Mouse (Mus musculus) forebrain, embryonic 10.5 days (tissue): ENCODE results near the gene Emx2. TPM values are rescaled to one million over a fixed set of nuclear protein-coding genes. Genes with fewer than 3 reads are reported as not detected.

Source experiments
- DNase-seq: peaks from one replicate; pipeline ENCODE4 v3.0.0-alpha.2; 2017; ENCODE audit warnings: low spot score; ENCODE audit errors: extremely low spot score
- H3K27ac ChIP-seq: fragments of 300-500 bp; sonication (generic); 2 replicates; pipeline ENCODE4 v1.5.1; 2016; ENCODE audit warnings: mild to moderate bottlenecking
- H3K27me3 ChIP-seq: fragments of 300-500 bp; sonication (generic); 2 replicates; pipeline ENCODE4 v1.6.1; 2016; ENCODE audit warnings: mild to moderate bottlenecking; ENCODE audit not compliant: poor library complexity, severe bottlenecking
- H3K36me3 ChIP-seq: fragments of 300-500 bp; sonication (generic); replicated peaks from 2 replicates; pipeline ENCODE4 v1.6.1; 2016; ENCODE audit warnings: mild to moderate bottlenecking, moderate library complexity
- H3K4me1 ChIP-seq: fragments of 300-500 bp; sonication (generic); 2 replicates; pipeline ENCODE4 v1.6.1; 2016
- H3K4me3 ChIP-seq: fragments of 300-500 bp; sonication (generic); 2 replicates; pipeline ENCODE4 v1.5.1; 2016; ENCODE audit warnings: mild to moderate bottlenecking, moderate library complexity
- H3K9me3 ChIP-seq: fragments of 300-500 bp; sonication (generic); 2 replicates; pipeline ENCODE4 v1.6.1; 2016; ENCODE audit warnings: mild to moderate bottlenecking, moderate library complexity
- WGBS: fragments of 180-500 bp; shearing (Covaris S2); methylation state at CpG from one replicate; pipeline ENCODE4 v1.1.7; 2016; 5-methylcytosine and 5-hydroxymethylcytosine counted together
- polyA plus RNA-seq: library from polyadenylated mRNA; unstranded; fragments of >200 nt; fragmentation: Nextera tagmentation; extraction: Ambion mirVana; gene quantifications from 2 replicates; pipeline ENCODE4 v1.2.1, GENCODE M21; 2016

Gene Emx2
- polyA plus RNA-seq, 1 experiment from 2014 or later, result 48.1 TPM

DNA sequence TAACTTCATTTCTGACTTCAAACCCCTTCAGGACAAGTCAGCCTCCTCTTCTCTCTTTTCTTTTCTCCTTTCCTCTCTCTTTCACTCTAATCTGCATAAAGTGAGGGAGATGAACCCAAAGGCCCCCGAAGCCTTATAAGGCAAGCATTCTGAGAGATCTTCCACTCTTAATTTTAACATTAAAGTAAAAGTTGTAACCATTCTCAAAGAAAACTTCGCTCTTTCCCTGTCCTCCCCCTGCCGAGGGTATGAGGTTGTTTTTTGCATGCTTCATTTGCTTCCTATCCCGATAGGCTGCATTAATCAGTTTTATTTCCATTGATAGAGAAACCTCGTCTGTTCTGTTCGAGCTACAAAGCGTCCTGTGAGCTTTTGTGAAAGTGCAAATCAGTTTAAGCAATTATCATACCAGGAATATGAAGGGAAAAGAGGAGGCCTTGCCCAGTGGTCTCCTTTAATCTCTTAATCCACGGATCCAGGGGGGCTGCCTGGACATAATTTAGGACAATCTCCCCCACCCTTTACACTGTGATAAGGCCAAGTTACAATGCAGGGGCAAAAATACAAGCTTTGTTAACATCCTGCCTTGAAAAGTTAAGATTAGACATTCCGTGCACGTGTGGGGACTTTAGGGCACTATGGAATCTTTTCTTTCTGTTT is 7.7 kb downstream of the Emx2 start:
- Histone ChIP-seq H3K27ac (peak overlapping the region; percentile 100), H3K27me3 (peaks cover 100% of the 10 kb centered on the region), H3K36me3 (peaks cover 36% of the 10 kb centered on the region), H3K4me1 (peaks cover 96% of the 10 kb centered on the region), H3K9me3 (no peaks in the 10 kb centered on the region), H3K4me3 (peak overlapping the region; percentile 91)
- peak; percentile 67 for DNase-seq
- 1% methylated on average over 10 of the region's 10 CpGs for WGBS

DNA sequence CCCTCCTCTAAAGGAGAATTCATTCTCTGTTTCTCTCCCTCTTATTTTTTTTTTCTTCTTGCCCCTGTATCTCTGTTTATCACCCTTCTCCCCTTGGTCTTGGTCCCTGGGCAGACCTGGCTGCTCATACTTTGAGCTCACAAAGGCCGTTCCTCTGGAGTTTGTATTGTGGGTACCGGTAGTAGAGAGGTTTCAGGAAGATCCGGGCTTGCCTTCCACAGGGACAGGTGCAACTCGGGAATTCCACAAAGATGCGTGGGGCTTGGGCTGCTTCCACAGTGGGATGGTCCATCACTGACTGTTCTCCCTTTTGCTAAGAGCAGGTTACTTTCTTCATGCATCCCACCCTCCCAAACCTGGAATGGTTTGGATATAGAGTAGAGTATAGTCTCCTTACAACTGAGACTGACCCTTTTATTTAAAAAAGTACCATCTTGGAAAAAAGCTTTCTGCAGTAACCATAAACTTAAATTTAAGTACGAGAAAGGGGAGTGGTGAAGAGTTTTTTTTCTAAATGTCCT is 8.3 kb downstream of the Emx2 start:
- peaks cover 100% of the 10 kb centered on the region for H3K27me3 ChIP-seq
- H3K27ac ChIP-seq, result peak overlapping the region; percentile 100
- peaks cover 30% of the 10 kb centered on the region for H3K36me3 ChIP-seq
- H3K4me3 ChIP-seq, result peak overlapping the region; percentile 91
- no peaks in the 10 kb centered on the region for H3K9me3 ChIP-seq
- DNase-seq, result no peak
- H3K4me1 ChIP-seq, result peaks cover 98% of the 10 kb centered on the region
- under 1% methylated on average over 6 of the region's 6 CpGs for WGBS

DNA sequence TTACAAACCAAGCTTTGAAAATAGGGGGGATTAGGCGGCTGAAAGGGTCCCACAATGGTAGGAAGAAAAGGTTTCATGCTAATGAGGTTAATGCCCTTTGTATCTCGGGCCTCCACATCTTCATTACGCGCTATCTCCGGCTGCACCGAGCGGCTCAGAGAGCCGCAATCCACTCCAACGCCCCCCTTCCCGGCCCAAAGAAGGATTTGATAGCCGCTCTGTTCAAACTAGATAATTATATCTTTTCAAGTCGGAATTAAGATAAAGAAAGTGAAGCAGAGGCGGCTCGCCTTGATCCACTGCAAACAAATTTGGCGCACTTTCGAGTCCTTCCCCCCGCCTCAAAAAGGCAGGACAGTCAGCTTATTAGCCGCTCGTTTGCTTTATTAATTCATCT is 8.8 kb downstream of the Emx2 start:
- Histone ChIP-seq H3K4me1 (peaks cover 99% of the 10 kb centered on the region), H3K36me3 (peaks cover 25% of the 10 kb centered on the region), H3K27ac (peak overlapping the region; percentile 100), H3K4me3 (peak overlapping the region; percentile 91), H3K9me3 (no peaks in the 10 kb centered on the region), H3K27me3 (peaks cover 100% of the 10 kb centered on the region)
- no peak for DNase-seq
- under 1% methylated on average over 19 of the region's 19 CpGs for WGBS

DNA sequence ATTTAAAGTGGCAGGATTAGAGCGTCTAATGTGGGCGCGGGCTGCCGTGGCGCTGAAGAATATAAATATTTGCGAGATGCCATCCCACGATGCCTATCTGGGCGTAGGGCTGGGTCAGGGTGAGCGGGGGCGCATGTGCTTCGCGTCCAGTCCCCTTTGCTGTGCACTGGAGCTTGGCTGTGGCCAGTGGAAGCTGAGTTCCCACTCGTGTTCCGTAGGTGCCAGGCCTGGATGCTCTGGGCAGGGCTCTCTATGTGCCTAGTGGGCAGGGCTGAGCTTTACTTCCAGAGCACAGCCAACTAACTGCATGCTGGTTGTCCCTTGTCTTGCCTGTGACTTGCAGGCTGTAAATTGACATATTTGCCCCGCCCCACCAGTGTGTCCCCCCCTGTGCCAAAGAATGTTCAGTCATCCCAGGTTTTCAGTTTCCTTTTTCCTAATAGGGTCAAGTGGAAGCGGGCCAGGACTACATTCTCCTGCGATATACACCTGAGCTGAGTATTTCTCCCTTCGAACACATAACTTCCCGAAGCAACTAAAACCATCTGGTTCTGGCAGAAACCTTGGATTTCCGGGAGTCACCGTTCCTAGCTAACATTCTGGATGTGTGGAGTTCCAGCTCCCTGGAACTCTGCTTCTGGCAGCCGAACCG is 9.4 kb downstream of the Emx2 start:
- H3K27ac ChIP-seq, result peak overlapping the region; percentile 100
- peaks cover 100% of the 10 kb centered on the region for H3K27me3 ChIP-seq
- H3K4me3 ChIP-seq, result peak overlapping the region; percentile 91
- H3K9me3 ChIP-seq, result no peaks in the 10 kb centered on the region
- peaks cover 98% of the 10 kb centered on the region for H3K4me1 ChIP-seq
- peaks cover 20% of the 10 kb centered on the region for H3K36me3 ChIP-seq
- WGBS, result 1% methylated on average over 23 of the region's 23 CpGs
- DNase-seq, result peak; percentile 78

DNA sequence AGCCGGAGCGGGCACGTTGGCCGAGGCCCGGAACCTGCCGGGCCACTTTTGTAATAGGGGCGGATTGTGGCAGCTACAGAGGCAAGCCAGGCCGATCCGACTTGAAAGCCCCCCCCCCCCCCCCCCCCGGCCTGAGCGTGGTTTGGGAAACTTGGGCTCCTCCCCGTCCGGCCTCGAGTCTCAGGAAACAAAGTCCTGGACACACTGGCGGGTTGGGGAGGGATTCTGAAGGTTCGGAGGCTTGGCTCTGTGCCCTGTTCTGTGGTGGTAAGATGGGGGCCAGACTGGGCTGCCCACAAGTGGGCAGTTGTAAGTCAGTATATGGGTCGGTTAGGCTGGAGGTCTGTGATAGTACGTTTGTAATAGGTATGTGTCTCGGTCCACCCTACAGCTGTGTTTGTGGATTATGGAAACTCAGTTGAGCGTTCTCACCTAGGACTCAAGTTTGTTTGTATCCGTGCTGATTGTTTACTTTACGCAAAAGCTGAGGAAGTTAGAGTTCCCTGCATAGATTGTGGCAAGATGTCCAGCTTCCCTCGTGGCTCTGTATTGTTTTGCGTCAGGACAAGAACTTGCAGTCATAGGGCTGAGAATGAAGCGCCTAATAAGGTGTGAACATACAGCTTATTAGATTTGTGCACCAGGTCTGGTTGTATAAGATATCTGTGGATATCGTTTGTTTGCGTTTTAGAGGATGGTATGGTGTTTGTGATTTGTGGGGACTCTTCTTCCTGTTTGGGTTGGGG is 10.1 kb downstream of the Emx2 start:
- peaks cover 100% of the 10 kb centered on the region for H3K27me3 ChIP-seq
- peak overlapping the region; percentile 100 for H3K27ac ChIP-seq
- peaks cover 13% of the 10 kb centered on the region for H3K36me3 ChIP-seq
- no peaks in the 10 kb centered on the region for H3K9me3 ChIP-seq
- WGBS, result 3% methylated on average over 26 of the region's 27 CpGs
- DNase-seq, result peak; percentile 69
- peaks cover 91% of the 10 kb centered on the region for H3K4me1 ChIP-seq
- H3K4me3 ChIP-seq, result peak overlapping the region; percentile 91

DNA sequence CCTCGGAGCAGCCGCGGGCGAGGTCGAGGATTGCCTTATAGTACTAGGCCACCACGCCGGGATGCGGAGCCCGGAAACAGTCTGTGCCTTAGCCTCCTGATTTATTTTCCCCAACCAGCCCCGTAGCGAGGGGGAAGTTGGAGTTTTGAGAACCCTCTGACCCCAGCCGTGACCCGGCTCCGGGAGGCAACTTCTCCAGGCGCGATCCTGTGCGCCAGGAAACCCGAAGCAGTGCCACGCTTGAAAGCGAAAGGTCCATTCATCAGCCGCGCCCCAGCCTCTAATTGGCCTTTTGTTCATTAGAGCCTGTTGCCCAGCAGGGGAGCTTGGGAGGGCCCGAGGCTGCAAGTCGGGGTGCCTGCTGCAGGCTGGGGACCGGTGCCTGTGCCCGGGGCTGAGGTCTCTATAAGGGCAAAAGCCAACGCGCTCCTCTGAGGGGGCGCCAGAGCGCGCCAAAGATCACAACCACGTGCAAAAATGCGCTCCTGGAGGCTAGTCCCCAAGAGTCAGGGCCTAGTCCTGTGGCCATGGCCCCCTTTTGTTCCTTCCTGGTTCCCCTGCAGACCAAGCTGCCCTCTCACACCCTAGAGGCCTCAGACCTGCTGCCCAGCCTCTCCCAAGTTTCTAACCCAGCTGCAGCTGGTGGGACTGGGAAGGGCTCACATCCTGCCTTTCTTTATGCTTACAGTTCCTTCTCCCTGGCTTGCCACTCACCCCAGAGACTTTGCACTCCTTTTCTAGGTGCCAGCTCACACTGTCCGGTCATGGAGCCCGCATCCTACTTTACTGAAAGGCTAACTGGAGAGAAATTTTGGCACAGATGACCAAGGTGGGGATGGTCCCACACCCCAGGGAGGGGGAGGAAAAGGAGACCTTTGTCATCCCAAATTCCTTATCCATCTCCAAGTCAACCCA is 11.1 kb downstream of the Emx2 start:
- peak overlapping the region; percentile 91 for H3K4me3 ChIP-seq
- under 1% methylated on average over 35 of the region's 35 CpGs for WGBS
- H3K4me1 ChIP-seq, result peaks cover 81% of the 10 kb centered on the region
- peak; percentile 73 for DNase-seq
- no peaks in the 10 kb centered on the region for H3K9me3 ChIP-seq
- peak overlapping the region; percentile 100 for H3K27ac ChIP-seq
- H3K36me3 ChIP-seq, result 0 out of 2 replicates have a peak, but pooled peaks cover 3% of the 10 kb centered on the region
- H3K27me3 ChIP-seq, result peaks cover 99% of the 10 kb centered on the region

DNA sequence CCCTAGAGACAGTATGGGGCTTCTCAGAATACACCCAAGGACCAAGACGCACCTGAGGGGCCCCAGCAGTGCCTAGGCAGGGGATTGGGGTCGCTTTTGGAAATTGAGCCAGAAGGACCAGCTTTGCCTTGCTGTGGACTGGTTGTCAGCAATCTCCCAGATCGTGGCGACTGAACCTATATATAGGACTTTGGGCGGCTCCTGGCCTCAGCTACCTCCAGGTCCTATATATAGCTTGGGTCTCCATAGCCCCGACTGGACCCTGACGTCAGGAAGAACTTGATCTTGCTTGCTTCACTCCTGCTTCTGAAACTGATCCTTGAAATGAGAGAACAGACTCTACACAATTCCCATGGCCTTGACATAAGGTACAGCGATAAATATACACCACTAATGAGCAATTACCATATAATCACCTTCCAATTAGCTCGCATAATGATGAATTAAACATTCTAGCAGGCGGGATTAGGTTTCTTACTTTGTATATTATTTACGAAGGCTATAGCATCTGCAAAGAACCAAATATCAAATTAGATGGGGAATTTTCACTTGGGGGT is 12.0 kb downstream of the Emx2 start:
- H3K27me3 ChIP-seq, result peaks cover 96% of the 10 kb centered on the region
- peak; percentile 45 for DNase-seq
- H3K4me1 ChIP-seq, result peaks cover 73% of the 10 kb centered on the region
- H3K9me3 ChIP-seq, result no peaks in the 10 kb centered on the region
- peak overlapping the region; percentile 100 for H3K27ac ChIP-seq
- 7% methylated on average over 11 of the region's 11 CpGs for WGBS
- H3K36me3 ChIP-seq, result no peaks in the 10 kb centered on the region
- H3K4me3 ChIP-seq, result peak overlapping the region; percentile 91

DNA sequence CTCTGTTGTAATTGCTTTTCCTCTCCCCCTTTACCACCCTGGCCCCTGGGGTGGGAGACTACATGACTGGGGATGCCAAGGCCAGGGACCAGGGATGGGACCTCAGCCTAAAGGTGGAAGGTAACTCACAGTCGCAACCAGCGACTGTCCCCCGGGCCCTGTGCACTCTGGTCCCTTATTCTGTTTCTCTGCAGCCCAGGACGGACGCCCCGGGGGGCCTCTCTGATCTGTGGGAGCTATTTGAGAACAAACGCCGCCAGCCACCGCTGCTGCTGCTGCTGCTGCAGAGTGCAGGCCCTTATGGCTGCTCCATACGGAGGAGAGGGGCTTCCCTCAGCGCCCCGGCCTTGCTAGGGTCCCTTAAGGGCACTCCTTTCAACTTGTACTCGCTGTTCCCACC is 12.7 kb downstream of the Emx2 start:
- Histone ChIP-seq H3K4me3 (peak overlapping the region; percentile 91), H3K4me1 (peaks cover 65% of the 10 kb centered on the region)

DNA sequence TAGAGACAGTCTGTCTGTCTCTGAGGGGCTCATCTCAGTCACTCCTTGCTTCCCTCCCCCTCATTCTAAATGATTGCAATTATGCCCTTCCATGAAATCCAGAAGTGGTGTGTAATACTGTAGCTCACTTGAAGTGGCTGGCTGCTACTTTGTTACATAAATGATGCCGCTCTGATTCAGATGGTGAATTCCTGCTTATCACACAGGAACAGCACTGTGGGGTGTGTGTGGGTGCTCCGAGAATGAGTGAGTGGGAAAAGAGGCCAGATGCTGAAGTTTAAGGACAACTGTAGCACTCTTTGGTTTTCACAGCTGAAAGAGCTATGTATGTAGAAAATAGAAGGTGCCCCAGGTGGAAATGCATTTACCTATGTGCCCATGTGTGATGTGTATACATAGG is 14.7 kb downstream of the Emx2 start:
- Histone ChIP-seq H3K9me3 (no peaks in the 10 kb centered on the region), H3K36me3 (no peaks in the 10 kb centered on the region), H3K27me3 (peaks cover 72% of the 10 kb centered on the region), H3K27ac (no peak overlapping the region), H3K4me1 (peaks cover 46% of the 10 kb centered on the region), H3K4me3 (no peak overlapping the region)
- 90% methylated on average over 2 of the region's 2 CpGs for WGBS
- DNase-seq, result no peak

More for the DNA sequence above, 12.7 kb downstream of the Emx2 start:
- Histone ChIP-seq H3K9me3 (no peaks in the 10 kb centered on the region), H3K27me3 (peaks cover 91% of the 10 kb centered on the region), H3K36me3 (no peaks in the 10 kb centered on the region), H3K27ac (peak overlapping the region; percentile 87)
- 1% methylated on average over 13 of the region's 13 CpGs for WGBS
- DNase-seq, result peak; percentile 47

DNA sequence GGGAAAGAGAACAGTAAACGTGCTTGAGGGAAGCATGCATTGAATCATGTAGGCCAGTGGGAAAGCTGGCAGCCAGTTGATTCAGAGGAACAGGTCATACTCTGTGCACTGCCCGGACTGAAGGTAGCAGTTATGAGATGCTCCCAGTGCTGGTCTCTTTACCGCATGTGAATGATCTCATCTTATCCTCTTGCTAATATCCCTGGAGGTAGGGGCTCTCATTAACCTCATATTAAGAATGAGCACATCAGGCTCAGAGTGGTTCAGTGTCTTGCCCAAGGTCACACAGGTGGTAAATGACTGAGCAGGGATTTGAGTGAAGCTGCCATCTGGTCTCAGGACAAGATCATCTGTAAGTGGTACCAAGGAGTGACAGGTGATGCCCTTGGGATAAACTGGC is 21.7 kb downstream of the Emx2 start:
- WGBS, result 85% methylated on average over 3 of the region's 3 CpGs
- no peak for DNase-seq
- Histone ChIP-seq H3K9me3 (no peaks in the 10 kb centered on the region), H3K4me3 (no peak overlapping the region), H3K27me3 (peaks cover 5% of the 10 kb centered on the region; the same call in 1 of the 2 replicates), H3K27ac (no peak overlapping the region), H3K36me3 (no peaks in the 10 kb centered on the region), H3K4me1 (no peaks in the 10 kb centered on the region)

DNA sequence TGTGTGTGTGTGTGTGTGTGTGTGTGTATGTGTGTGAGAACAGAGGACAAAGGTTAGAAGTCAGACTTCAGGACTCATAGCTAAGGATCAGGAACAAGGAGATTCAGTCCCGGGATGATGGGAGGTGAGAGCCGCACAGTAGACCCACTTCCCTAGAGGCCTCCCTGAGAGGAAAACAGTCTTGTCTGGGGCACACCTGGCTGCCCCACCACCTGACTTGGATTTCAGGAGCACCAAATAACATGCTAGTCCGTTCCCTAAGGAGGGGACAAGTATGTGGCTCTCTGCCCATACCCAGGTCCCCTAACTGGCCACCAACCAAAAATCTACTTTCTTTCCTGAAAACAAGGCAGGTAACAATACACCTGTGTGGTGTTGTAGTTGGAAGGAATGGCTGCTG is 22.4 kb downstream of the Emx2 start:
- no peak overlapping the region for H3K27ac ChIP-seq
- WGBS, result 92% methylated on average over 3 of the region's 3 CpGs
- DNase-seq, result no peak
- H3K27me3 ChIP-seq, result no peaks in the 10 kb centered on the region
- no peaks in the 10 kb centered on the region for H3K4me1 ChIP-seq
- H3K4me3 ChIP-seq, result no peak overlapping the region
- H3K9me3 ChIP-seq, result no peaks in the 10 kb centered on the region
- no peaks in the 10 kb centered on the region for H3K36me3 ChIP-seq

DNA sequence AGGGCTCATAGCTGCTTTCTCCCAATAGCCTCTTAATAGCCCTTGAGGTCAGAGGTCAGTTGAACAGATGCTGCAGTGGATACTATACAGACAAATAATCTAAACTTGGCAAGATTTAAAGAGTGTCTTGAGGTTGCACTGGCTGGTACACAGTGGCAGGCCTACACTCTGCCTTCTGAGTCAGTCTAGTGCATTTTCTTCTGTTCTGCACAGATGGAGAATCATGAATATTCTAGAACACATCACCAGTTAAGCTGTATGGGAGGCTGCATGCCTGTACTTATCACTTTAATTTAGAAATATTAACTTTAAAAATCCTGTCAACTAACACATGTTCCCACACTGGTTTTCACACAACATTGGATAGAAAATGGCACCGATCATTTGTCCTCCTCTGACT is 34.1 kb downstream of the Emx2 start:
- Histone ChIP-seq H3K36me3 (no peaks in the 10 kb centered on the region), H3K27ac (no peak overlapping the region), H3K4me3 (no peak overlapping the region), H3K9me3 (no peaks in the 10 kb centered on the region), H3K27me3 (no peaks in the 10 kb centered on the region), H3K4me1 (peaks cover 12% of the 10 kb centered on the region)
- WGBS, result 96% methylated on average over 1 of the region's 1 CpGs
- no peak for DNase-seq
